Mouse (Mus musculus): ENCODE data around the gene Smco3. TPM values are rescaled to one million over a fixed set of nuclear protein-coding genes. Genes with fewer than 3 reads are reported as not detected.

Gene Smco3
- polyA plus RNA-seq, 1 experiment from 2014 or later = 0.35 TPM

DNA sequence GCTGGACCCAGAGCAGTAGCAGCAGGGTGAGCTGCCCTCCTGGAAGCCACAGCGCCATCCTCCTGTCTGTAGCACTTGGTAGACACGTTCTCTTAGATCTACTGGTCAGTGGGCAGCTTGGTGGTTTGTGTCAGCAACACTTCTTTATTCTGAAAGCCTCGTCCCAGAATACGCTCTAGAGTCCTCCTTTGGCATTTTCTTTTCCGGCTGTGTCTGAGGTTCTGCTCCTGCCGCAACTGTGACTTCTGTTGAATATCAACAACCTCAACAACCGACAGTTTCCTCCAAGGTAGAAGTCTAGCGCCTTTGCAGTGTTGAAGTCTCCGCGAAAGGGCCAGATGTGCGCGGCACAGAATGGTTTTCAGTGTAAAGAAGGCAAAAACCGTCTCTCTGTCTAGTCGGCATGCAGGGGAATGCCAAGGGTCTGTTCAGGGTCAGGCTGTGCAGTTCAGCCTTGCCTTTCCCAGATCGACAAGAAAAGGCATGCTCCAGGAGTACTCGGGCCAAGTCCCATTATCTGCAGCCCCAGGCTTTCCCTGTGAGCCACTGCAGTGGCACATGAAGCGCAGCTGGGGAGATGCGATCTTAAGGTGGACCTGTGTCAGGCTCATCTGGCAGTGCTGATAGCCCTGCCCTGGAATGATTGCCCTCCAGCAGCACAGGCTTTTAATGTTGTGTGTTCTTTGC lies 22.1 kb upstream of the Smco3 start, which contains the start of gene Art4:
TSS of gene Art4 (minus strand) at position 548 of the 687 bp plus-strand sequence.
- no peak within 1 kb of the TSS for H3K4me3 ChIP-seq (replicated peaks)
- ATAC-seq = no peak
- H3K27me3 ChIP-seq = no peaks in the 10 kb centered on the region
- H3K36me3 ChIP-seq = no peaks in the 10 kb centered on the region
- WGBS = 83% methylated on average over 18 of the region's 18 CpGs
- no peaks in the 10 kb centered on the region for H3K9me3 ChIP-seq
- no peak within 1 kb of the TSS for H3K9ac ChIP-seq (replicated peaks)
- H3K4me2 ChIP-seq (replicated peaks) = no peak within 1 kb of the TSS
- 0 out of 2 replicates have a peak, but pooled peaks cover 5% of the 10 kb centered on the region for H3K4me1 ChIP-seq (replicated peaks)
- no peak within 1 kb of the TSS for H3K27ac ChIP-seq

- H3K4me1 ChIP-seq (replicated peaks) = 0 out of 2 replicates have a peak, but pooled peaks cover 5% of the 10 kb centered on the region
- H3K27ac ChIP-seq = no peak overlapping the region
- H3K4me3 ChIP-seq (replicated peaks) = no peak overlapping the region
- 75% methylated on average over 14 of the region's 14 CpGs for WGBS
- H3K9ac ChIP-seq (replicated peaks) = no peak overlapping the region
- H3K36me3 ChIP-seq = no peaks in the 10 kb centered on the region
- H3K9me3 ChIP-seq = no peaks in the 10 kb centered on the region
- H3K4me2 ChIP-seq (replicated peaks) = no peak overlapping the region
- H3K27me3 ChIP-seq = no peaks in the 10 kb centered on the region
- ATAC-seq = no peak
Measured at GRCm38 (mm10) chr6:136856071-136856636, 20.9 kb upstream of the Smco3 start.

DNA sequence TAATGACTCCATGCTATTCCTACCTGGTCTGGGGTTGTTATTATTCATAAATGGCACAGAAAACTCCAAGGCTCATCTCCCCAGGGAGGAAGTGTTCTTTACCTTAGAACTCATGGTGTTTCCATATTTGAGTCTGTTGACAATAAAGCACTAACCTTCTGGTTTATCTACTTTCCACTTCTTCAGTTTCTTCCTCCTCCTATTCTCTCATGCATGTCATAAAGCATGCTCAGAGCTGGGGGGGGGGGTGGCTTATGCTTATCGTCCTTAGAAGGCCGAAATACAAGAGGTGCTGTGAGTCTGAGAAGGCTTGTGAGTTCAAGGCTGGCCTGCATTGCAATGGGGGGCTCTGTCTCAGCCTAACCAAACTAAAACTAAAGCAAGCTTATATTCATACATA lies 19.9 kb upstream of the Smco3 start:
- no peak overlapping the region for H3K4me2 ChIP-seq (replicated peaks)
- no peak for ATAC-seq
- H3K4me1 ChIP-seq (replicated peaks) = 0 out of 2 replicates have a peak, but pooled peaks cover 5% of the 10 kb centered on the region
- WGBS = 82% methylated on average over 2 of the region's 2 CpGs
- no peak overlapping the region for H3K27ac ChIP-seq
- no peaks in the 10 kb centered on the region for H3K9me3 ChIP-seq
- H3K4me3 ChIP-seq (replicated peaks) = no peak overlapping the region
- H3K36me3 ChIP-seq = no peaks in the 10 kb centered on the region
- no peaks in the 10 kb centered on the region for H3K27me3 ChIP-seq
- H3K9ac ChIP-seq (replicated peaks) = no peak overlapping the region

DNA sequence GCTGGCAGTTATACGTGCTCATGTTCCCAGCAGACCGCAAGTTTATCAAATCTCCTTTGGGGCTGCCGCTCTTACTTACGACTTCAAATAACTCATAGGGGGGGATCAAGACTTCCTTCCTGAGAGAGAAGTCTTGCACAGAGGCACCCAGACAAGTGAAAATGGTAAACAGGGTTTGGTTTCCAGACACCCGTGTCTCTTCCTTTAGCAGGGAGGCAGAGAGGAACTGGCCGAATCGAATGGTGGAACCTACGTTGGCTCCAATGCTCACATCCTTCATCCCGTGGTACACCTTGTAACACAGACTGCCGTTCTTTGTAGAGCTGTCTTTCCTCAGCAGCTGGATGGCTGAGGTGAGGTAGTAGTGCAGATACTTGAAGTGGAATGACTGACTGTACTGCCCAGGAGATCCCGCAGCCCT lies 19.1 kb upstream of the Smco3 start:
- no peaks in the 10 kb centered on the region for H3K9me3 ChIP-seq
- ATAC-seq = no peak
- no peaks in the 10 kb centered on the region for H3K27me3 ChIP-seq
- H3K9ac ChIP-seq (replicated peaks) = no peak overlapping the region
- H3K4me1 ChIP-seq (replicated peaks) = 0 out of 2 replicates have a peak, but pooled peaks cover 5% of the 10 kb centered on the region
- no peak overlapping the region for H3K4me3 ChIP-seq (replicated peaks)
- no peak overlapping the region for H3K4me2 ChIP-seq (replicated peaks)
- H3K36me3 ChIP-seq = no peaks in the 10 kb centered on the region
- WGBS = 93% methylated on average over 11 of the region's 11 CpGs
- no peak overlapping the region for H3K27ac ChIP-seq

DNA sequence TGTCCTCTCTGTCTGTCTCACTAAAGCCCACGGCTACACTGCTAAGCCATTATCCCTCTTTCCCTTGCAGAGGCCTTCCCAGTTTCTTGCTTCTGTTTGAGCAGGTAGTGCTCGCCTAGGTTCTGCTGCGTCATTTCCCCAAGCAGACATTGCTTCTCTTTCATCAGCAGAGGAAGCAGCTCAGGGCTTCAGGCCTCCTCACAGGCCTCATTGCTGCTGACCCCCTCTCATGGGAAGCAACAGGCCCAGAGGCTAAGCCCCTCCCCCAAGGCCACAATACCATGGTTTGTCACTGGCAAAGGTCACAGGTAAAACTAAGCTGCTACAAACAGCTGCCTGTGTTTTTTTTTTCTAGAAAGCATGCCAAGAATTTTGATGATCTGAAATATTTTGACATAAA lies 17.5 kb upstream of the Smco3 start:
- no peak overlapping the region for H3K9ac ChIP-seq (replicated peaks)
- H3K4me2 ChIP-seq (replicated peaks) = no peak overlapping the region
- no peak for ATAC-seq
- H3K27me3 ChIP-seq = no peaks in the 10 kb centered on the region
- H3K4me1 ChIP-seq (replicated peaks) = 0 out of 2 replicates have a peak, but pooled peaks cover 5% of the 10 kb centered on the region
- 59% methylated on average over 3 of the region's 3 CpGs for WGBS
- peak overlapping the region; percentile 32; the same call in 1 of the 2 replicates for H3K27ac ChIP-seq
- no peaks in the 10 kb centered on the region for H3K9me3 ChIP-seq
- H3K4me3 ChIP-seq (replicated peaks) = no peak overlapping the region
- no peaks in the 10 kb centered on the region for H3K36me3 ChIP-seq

- Histone ChIP-seq H3K27ac (peak overlapping the region; percentile 32; the same call in 1 of the 2 replicates), H3K27me3 (no peaks in the 10 kb centered on the region), H3K36me3 (no peaks in the 10 kb centered on the region), H3K4me3 (replicated peaks) (no peak overlapping the region), H3K9me3 (no peaks in the 10 kb centered on the region), H3K4me1 (replicated peaks) (0 out of 2 replicates have a peak, but pooled peaks cover 2% of the 10 kb centered on the region), H3K4me2 (replicated peaks) (no peak overlapping the region), H3K9ac (replicated peaks) (no peak overlapping the region)
- 86% methylated on average over 4 of the region's 4 CpGs for WGBS
- no peak for ATAC-seq
Measured at GRCm38 (mm10) chr6:136852348-136852747, 17.1 kb upstream of the Smco3 start.

DNA sequence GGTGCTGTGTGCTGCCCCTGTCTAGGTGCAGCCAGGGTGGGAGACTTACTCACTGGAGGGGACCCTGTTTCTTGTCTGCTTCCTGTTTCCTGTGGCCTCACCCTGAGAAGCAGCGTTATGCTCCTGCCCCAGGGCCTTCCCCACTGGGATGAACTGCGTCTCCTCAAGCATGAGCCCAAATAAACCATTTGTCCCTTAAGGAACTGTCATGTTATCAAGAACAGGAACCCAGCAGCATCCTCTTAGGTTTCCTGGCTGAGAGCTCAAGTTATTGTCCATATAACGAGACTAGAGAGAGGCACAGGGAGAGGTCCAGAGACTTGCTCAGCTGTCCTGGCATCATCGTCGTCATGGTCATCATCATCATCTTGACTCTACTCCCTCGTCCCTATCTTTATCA lies 15.0 kb upstream of the Smco3 start:
- Histone ChIP-seq H3K36me3 (no peaks in the 10 kb centered on the region), H3K27me3 (no peaks in the 10 kb centered on the region), H3K4me1 (replicated peaks) (0 out of 2 replicates have a peak, but pooled peaks cover 2% of the 10 kb centered on the region), H3K4me3 (replicated peaks) (no peak overlapping the region), H3K4me2 (replicated peaks) (no peak overlapping the region), H3K27ac (no peak overlapping the region), H3K9me3 (no peaks in the 10 kb centered on the region), H3K9ac (replicated peaks) (no peak overlapping the region)
- ATAC-seq = no peak
- WGBS = 85% methylated on average over 6 of the region's 6 CpGs

DNA sequence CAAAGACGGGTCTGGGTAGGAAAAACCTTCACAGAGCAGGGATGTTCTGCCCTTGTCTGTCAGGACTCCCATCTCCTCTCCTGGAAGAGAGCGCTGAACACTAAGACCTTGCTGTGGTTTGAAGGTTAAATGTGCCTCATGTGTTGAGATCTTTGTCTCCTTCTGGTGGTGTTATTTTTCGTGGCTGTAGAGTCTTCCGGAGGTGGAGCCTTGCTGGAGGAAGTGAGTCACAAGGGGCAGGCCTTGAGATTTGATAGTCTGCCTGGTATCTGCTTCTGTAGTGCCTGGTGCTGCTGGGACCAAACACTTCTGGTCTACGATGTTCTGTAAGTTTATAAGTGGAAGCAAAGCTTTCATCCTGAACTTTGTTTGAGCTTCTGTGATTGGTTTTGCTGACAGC lies 13.7 kb upstream of the Smco3 start:
- Histone ChIP-seq H3K27ac (no peak overlapping the region), H3K36me3 (no peaks in the 10 kb centered on the region), H3K4me2 (replicated peaks) (no peak overlapping the region), H3K27me3 (no peaks in the 10 kb centered on the region), H3K4me3 (replicated peaks) (no peak overlapping the region), H3K9ac (replicated peaks) (no peak overlapping the region), H3K4me1 (replicated peaks) (0 out of 2 replicates have a peak, but pooled peaks cover 2% of the 10 kb centered on the region), H3K9me3 (no peaks in the 10 kb centered on the region)
- ATAC-seq = no peak
- 90% methylated on average over 5 of the region's 5 CpGs for WGBS

DNA sequence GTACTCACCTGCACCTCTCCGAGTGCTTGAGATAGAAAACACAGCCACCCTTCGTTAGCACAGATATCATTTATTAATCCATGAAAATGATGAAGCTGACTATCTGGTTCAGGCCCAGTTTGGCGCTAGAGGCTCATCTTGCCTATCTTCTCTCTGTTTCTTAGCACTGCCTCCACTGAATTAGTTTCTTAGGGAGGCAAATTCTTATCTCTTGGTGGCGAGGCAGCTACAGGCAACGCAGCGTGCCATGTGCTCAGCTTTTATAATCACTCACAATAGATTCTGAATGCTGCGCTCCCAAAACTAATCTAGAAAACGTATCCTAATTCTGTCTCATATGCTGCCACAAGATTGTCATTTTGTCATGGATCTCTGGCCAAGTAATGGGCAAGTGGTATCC lies 13.1 kb upstream of the Smco3 start:
- no peak overlapping the region for H3K4me2 ChIP-seq (replicated peaks)
- no peak for ATAC-seq
- no peaks in the 10 kb centered on the region for H3K36me3 ChIP-seq
- no peaks in the 10 kb centered on the region for H3K27me3 ChIP-seq
- no peak overlapping the region for H3K27ac ChIP-seq
- no peaks in the 10 kb centered on the region for H3K9me3 ChIP-seq
- H3K9ac ChIP-seq (replicated peaks) = no peak overlapping the region
- WGBS = 89% methylated on average over 8 of the region's 8 CpGs
- no peak overlapping the region for H3K4me3 ChIP-seq (replicated peaks)
- H3K4me1 ChIP-seq (replicated peaks) = 0 out of 2 replicates have a peak, but pooled peaks cover 2% of the 10 kb centered on the region

- Histone ChIP-seq H3K4me2 (replicated peaks) (no peak overlapping the region), H3K4me1 (replicated peaks) (0 out of 2 replicates have a peak, but pooled peaks cover 2% of the 10 kb centered on the region), H3K27me3 (no peaks in the 10 kb centered on the region), H3K27ac (no peak overlapping the region), H3K9ac (replicated peaks) (no peak overlapping the region), H3K4me3 (replicated peaks) (no peak overlapping the region), H3K9me3 (no peaks in the 10 kb centered on the region), H3K36me3 (no peaks in the 10 kb centered on the region)
- WGBS = 20% methylated on average over 2 of the region's 2 CpGs
- no peak for ATAC-seq
Measured at GRCm38 (mm10) chr6:136847790-136848189, 12.5 kb upstream of the Smco3 start.

GRCm38 (mm10) chr6:136847267-136847666 lies 12.0 kb upstream of the Smco3 start:
- Histone ChIP-seq H3K36me3 (no peaks in the 10 kb centered on the region), H3K4me1 (replicated peaks) (no peaks in the 10 kb centered on the region), H3K4me2 (replicated peaks) (no peak overlapping the region), H3K27ac (no peak overlapping the region), H3K27me3 (no peaks in the 10 kb centered on the region), H3K4me3 (replicated peaks) (no peak overlapping the region), H3K9me3 (no peaks in the 10 kb centered on the region), H3K9ac (replicated peaks) (no peak overlapping the region)
- ATAC-seq = no peak
- WGBS = 91% methylated on average over 3 of the region's 3 CpGs

DNA sequence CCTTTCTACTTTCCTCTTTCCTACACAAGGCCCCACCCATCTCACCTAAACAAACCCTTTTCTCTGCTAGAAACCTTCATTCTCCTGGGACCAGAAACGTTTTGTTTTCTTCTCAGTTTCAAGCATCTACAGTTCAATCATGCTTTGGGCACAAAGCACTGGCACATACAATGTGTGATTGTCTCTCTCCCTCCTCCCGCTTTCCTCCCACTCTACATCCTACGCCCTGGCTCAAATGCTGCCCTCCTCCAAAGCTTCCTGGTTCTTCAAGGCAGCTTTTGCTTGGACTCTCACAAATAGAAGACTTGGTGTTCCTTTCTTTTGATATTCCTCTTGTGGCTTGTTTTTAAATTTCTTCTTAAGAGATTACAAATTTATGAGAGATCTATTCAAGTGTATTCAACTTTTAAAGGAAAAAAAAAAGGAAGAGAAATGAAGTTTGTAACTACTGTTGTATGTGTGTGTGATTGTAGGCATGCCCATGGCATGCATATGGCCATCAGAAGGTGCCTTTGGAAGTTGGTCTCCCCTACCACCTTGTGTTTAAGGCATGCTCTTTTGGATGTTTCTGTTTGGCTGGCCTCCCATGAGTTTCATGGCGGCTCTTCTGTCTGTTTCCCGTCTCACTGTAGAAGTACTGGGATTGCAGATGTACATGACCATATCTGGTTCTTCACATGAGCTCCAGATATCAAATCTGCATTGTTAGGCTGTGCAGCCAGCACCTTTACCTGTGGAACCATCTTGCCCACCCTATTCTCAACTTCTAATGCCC lies 10.6 kb upstream of the Smco3 start:
- Histone ChIP-seq H3K27ac (no peak overlapping the region), H3K4me3 (replicated peaks) (no peak overlapping the region), H3K9ac (replicated peaks) (no peak overlapping the region), H3K4me2 (replicated peaks) (no peak overlapping the region), H3K27me3 (no peaks in the 10 kb centered on the region), H3K36me3 (no peaks in the 10 kb centered on the region), H3K4me1 (replicated peaks) (no peaks in the 10 kb centered on the region), H3K9me3 (no peaks in the 10 kb centered on the region)
- ATAC-seq = no peak
- WGBS = 82% methylated on average over 5 of the region's 5 CpGs

Data from midbrain, embryonic 13.5 days (tissue).